Mouse (Mus musculus): Measurements from ENCODE around the gene H2afv.

Gene H2afv

GRCm38 (mm10) chr11:6444077-6444853, at the start of gene H2afv:
Gene H2afv (minus strand): TSS chr11:6444443.
- in situ Hi-C loops (cut with MboI, MseI): no loop called here

- in situ Hi-C loops (cut with MboI, MseI): no loop called here
Observed at GRCm38 (mm10) chr11:6489691-6490503, 45.7 kb upstream of the H2afv start.

GRCm38 (mm10) chr11:6489257-6489656, 45.0 kb upstream of the H2afv start:
- in situ Hi-C loops (cut with MboI, MseI): no loop called here

- in situ Hi-C loops (cut with MboI, MseI): no loop called here
Observed at GRCm38 (mm10) chr11:6488041-6488684, 43.9 kb upstream of the H2afv start.

GRCm38 (mm10) chr11:6487496-6487895, 43.3 kb upstream of the H2afv start:
- in situ Hi-C loops (cut with MboI, MseI): no loop called here

GRCm38 (mm10) chr11:6486916-6487315, 42.7 kb upstream of the H2afv start:
- in situ Hi-C loops (cut with MboI, MseI): no loop called here

GRCm38 (mm10) chr11:6484244-6484959, 40.2 kb upstream of the H2afv start:
- in situ Hi-C loops (cut with MboI, MseI): no loop called here

DNA sequence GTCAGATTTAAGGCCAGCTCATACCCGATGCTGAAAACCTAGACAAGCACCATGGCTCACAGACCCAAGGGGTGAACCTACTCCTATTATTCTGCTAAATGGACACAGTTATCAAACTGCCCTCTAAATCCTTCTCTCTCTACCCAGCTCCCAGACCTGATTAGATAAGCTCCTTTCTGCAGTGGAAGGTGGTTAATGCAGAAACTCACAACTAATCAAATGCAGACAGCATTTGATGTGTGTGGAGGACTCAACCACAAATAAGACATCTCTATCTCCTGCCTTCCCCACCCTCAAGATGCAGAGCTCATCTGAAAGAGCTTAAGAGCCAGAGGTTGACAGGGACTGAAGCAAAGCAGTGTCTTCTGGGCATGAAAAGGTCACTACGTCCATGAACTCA, 38.9 kb upstream of the H2afv start:
- in situ Hi-C loops (cut with MboI, MseI): no loop called here

DNA sequence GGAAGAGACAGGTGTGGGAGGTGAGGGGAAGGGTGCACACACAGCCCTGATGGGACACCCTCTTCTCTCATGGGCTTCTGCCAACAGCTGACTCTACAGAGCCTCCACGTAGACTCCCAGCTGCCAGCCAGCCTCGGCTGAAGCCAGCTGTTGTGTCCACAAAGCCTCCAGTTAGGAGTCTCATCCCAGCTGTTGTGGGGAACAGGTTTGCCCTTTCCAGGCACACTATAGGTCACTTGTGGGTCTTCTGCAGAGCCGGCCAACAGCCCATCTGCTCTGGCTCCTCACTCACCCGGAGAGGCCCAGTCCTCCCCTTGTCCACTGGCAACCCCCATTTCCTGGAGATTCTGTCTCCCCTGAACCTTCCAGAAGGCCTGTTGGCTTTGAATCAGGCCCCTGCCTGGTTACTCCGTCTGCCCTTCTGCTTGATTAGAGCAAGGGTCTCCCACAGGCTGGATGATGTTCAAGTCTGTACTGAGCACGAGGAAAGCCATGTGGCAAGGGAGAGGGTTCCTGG, 37.5 kb upstream of the H2afv start:
- in situ Hi-C loops (cut with MboI, MseI): no loop called here

DNA sequence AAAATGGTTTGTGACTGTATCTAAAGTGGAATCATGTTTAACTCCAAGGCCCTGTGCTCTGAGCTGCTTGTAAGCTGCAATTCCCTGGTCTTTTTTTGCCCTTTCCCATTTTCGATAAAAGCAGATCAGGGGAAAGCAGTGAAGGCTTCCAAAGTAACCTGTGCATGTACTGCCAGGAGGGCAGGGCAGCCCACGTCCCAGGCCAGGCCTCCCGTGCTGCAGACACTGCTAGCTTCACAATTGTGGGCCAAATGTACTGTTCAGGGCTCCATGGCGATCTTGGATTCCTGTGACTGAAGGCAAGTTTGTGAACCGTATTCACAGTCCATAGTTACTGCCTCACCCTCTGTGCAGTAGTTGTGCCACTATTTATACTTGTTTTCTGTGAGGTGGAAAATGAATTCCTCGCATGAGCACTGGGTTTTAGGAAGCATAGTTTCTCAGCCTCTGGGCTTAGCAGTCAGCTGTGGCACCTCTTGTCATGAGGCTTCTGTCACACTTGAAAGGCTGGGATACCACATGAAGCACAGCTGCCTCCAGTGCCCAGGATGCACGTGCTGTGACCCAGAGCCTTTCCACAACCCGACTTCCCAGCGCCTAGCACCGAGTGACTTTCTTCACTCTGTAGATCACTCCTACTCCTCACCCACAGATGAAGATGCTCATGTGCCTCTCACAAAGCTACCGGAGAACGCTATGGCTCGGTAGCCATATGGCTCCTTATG, 36.6 kb upstream of the H2afv start:
- in situ Hi-C loops (cut with MboI, MseI): no loop called here

- in situ Hi-C loops (cut with MboI, MseI): no loop called here
Observed at GRCm38 (mm10) chr11:6480191-6480590, 35.9 kb upstream of the H2afv start.

DNA sequence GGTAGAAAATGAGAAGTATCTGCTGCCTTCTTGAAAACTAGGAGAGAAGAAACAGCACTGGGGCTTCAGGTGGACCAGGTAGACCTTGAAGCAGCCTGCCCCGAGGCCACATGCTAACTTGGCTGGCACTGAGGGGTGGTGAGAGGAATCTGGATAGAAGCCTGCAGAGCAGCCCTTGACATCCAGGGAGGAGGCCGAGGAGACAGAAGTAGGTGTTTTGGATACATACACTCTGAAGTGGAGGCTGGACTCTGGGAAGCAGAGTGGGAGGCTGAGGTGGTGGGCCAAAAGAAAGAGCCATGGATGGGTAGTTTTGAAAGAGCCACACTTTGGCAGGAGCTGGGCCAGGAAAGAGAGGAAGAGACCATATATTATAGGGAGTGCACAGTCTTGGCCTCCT, 35.0 kb upstream of the H2afv start:
- in situ Hi-C loops (cut with MboI, MseI): no loop called here

GRCm38 (mm10) chr11:6477350-6477749, 33.1 kb upstream of the H2afv start:
- in situ Hi-C loops (cut with MboI, MseI): no loop called here

DNA sequence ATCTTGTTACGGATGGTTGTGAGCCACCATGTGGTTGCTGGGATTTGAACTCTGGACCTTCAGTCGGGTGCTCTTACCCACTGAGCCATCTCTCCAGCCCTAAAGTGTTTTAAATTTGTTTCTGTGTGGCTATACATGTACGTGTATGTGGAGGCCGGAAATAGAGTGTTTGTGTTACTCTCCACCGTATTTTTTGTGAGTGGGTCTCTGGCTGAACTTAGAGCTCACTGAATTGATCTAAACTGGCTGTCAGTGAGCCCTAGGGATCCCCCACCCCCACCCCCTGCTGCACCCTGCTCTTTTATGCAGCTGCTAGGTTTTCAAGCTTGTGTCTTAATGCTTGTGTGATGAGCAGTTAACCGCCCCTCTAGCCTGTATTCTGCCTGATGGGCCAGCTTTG, 32.6 kb upstream of the H2afv start:
- in situ Hi-C loops (cut with MboI, MseI): no loop called here

DNA sequence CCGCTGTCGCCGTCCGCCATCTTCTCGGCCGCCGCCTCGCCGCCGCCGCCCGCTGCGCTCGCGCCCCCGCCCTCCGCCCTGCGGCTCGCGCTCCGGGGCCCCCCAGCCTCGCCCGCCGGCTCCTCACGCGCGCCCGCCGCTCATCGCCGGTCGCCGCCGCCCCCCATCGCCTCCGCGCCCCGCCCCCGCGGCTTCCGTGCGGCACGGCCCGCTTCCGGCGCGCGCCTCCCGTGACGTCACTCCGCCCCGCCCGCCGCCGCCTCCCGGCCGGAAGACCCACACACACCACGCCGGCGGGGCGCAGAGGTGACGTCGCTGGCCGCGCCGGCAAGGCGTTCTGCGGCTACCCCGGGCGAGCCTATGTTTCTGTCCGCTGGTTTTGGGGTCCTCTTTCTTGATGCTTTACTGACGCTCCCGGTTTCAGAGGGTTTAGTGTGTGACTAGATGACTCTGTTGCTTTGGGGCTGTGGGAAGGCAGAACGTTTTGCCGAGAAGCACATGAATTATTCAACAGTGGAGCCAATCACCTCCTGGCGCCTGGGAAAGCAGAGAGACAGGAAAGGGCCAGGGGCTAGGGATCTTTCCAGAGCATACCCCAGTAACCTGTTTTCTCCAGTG, 31.7 kb upstream of the H2afv start, which contains the start of gene Purb:
Gene Purb, minus strand, starts transcription at position 51 of the 618 bp plus-strand sequence.
- in situ Hi-C loops (cut with MboI, MseI): no loop called here

GRCm38 (mm10) chr11:6474874-6475731, 30.9 kb upstream of the H2afv start:
- in situ Hi-C loops (cut with MboI, MseI): no loop called here

DNA sequence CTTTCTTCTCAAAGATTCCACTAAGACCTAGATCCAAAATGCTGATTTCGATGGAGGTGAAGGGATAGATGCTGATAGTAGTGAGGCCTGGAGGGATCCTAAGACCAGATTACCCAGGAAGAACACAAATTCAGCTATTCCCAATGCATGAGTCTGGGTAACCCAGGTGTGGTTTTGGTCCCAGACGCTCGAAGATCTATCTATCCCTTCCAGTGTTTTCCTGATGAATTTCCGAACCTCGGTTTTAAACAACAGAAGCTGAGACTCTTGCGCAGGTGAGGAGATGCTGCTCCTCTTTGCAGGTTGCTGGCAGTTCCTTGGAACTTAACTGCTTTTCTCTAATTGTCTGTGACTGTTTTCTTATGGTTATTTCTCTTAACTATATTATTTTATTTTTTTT, 30.1 kb upstream of the H2afv start:
- in situ Hi-C loops (cut with MboI, MseI): no loop called here

- in situ Hi-C loops (cut with MboI, MseI): no loop called here
Observed at GRCm38 (mm10) chr11:6472076-6472475, 27.8 kb upstream of the H2afv start.

- in situ Hi-C loops (cut with MboI, MseI): no loop called here
Observed at GRCm38 (mm10) chr11:6471493-6471892, 27.2 kb upstream of the H2afv start.

Data from T-helper 1 cell (primary cell).